Mouse (Mus musculus) stomach, embryonic 16.5 days (tissue): Measurements from ENCODE around the gene Mark3. TPM values are rescaled to one million over a fixed set of nuclear protein-coding genes. Genes with fewer than 3 reads are reported as not detected.

Experiments
- ATAC-seq: fragments of 200-750 bp; cut with Nextera tagmentation; 2 replicates; pipeline ENCODE4 v1.8.0; 2017; ENCODE audit warnings: moderate number of reproducible peaks, moderate TSS enrichment; ENCODE audit not compliant: insufficient read depth, low FRiP score
- H3K27ac ChIP-seq: fragments of 300-500 bp; sonication (generic); 2 replicates; pipeline ENCODE4 v1.5.1; 2014; ENCODE audit warnings: low read length
- H3K27me3 ChIP-seq: fragments of 300-500 bp; sonication (generic); 2 replicates; pipeline ENCODE4 v1.6.1; 2014; ENCODE audit warnings: low read length, control low read depth, mixed read lengths; ENCODE audit not compliant: control insufficient read depth, insufficient read depth
- H3K36me3 ChIP-seq: fragments of 300-500 bp; sonication (generic); 2 replicates; pipeline ENCODE4 v1.6.1; 2014; ENCODE audit warnings: low read length; ENCODE audit not compliant: control insufficient read depth, insufficient read depth
- H3K4me1 ChIP-seq: fragments of 300-500 bp; sonication (generic); 2 replicates; pipeline ENCODE4 v1.6.1; 2014; ENCODE audit warnings: low read length, control low read depth, mixed read lengths; ENCODE audit not compliant: control insufficient read depth, insufficient read depth
- H3K4me2 ChIP-seq: fragments of 300-500 bp; sonication (generic); 2 replicates; pipeline ENCODE4 v1.6.1; 2014; ENCODE audit warnings: low read depth, low read length, mixed read lengths
- H3K4me3 ChIP-seq: fragments of 300-500 bp; sonication (generic); replicated peaks from 2 replicates; pipeline ENCODE4 v1.5.1; 2014; ENCODE audit warnings: mild to moderate bottlenecking, low read length
- H3K9ac ChIP-seq: fragments of 300-500 bp; sonication (generic); 2 replicates; pipeline ENCODE4 v1.6.1; 2014; ENCODE audit warnings: low read length
- H3K9me3 ChIP-seq: fragments of 300-500 bp; sonication (generic); replicated peaks from 2 replicates; pipeline ENCODE4 v1.6.1; 2016; ENCODE audit warnings: low read length, control low read depth; ENCODE audit not compliant: control insufficient read depth
- WGBS: fragments of 180-500 bp; shearing (Covaris S2); extraction: QIAGEN DNeasy Blood & Tissue Kit; methylation state at CpG from one replicate; pipeline ENCODE4 v1.1.7; 2014; 5-methylcytosine and 5-hydroxymethylcytosine counted together
- polyA plus RNA-seq: library from polyadenylated mRNA; unstranded; fragments of >200 nt; fragmentation: Nextera tagmentation; extraction: Ambion mirVana; gene quantifications from 2 replicates; pipeline ENCODE4 v1.2.1, GENCODE M21; 2015

Gene Mark3
- polyA plus RNA-seq, 1 experiment from 2014 or later: 20.1 TPM

DNA sequence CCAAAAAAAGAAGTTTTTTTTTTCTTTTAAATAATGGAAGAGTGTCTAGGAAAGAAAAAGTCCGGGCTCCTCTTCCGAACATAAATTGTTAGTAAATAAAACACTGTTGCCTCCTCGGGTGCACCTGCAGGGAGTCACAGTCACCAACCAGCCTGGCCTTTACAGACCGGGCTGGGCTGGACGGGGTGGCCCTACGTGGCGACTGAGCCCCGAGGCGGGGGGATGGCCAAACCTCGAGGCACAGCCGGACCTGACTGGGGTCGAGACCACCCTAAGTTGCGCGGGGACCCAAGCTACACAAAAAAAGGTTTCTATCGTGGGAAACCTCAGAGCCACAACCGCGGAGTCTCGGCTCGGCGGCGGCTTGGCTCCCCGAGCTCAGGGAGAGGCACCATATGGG is 37.0 kb upstream of the Mark3 start:
- Histone ChIP-seq H3K9ac (peak overlapping the region; percentile 82), H3K4me2 (peak overlapping the region; percentile 69), H3K36me3 (peaks cover 15% of the 10 kb centered on the region; the same call in 1 of the 2 replicates), H3K27me3 (no peaks in the 10 kb centered on the region), H3K4me1 (peaks cover 26% of the 10 kb centered on the region), H3K4me3 (peak overlapping the region; percentile 84), H3K9me3 (no peaks in the 10 kb centered on the region), H3K27ac (peak overlapping the region; percentile 64)
- 0% methylated on average over 22 of the region's 22 CpGs for WGBS
- ATAC-seq: 0 out of 2 replicates have a peak, but pooled peaks have one; percentile 8

DNA sequence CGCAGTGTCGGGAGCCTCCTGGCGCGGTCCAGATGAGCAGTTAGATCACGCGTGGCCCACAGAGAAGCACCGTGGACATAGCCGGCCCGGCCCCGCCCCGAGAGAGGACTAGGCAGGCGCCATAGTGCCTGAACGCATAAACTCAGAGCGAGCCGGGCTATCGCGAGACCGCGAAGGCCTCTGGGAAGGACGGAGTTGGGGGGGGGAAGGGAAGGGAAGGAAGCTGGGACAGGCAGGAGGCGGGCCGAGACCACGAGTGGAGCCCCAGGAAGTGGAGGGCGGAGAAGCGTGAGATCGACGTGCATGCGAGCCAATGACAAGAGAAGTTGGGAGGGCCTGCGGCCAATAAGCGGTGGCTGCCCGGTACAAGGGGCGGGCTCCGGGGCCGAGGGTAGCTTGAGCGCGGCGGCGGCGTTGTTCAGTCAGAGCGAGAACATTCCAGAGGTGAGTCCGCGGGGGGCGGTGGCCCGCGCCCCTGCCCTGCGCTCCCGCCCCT is 36.5 kb upstream of the Mark3 start, which contains the start of gene Eif5:
Gene Eif5, plus strand, starts transcription at position 221 of the 496 bp plus-strand sequence.
- peaks cover 26% of the 10 kb centered on the region for H3K4me1 ChIP-seq
- H3K9me3 ChIP-seq: no peaks in the 10 kb centered on the region
- ATAC-seq: peak; percentile 97
- H3K27me3 ChIP-seq: no peaks in the 10 kb centered on the region
- peaks cover 20% of the 10 kb centered on the region for H3K36me3 ChIP-seq
- whole genome bisulfite sequencing: under 1% methylated on average over 47 of the region's 47 CpGs
- H3K27ac ChIP-seq: peak within 1 kb of the TSS; percentile 97
- peak within 1 kb of the TSS; percentile 84 for H3K4me3 ChIP-seq
- H3K9ac ChIP-seq: peak within 1 kb of the TSS; percentile 98
- H3K4me2 ChIP-seq: peak within 1 kb of the TSS; percentile 69

DNA sequence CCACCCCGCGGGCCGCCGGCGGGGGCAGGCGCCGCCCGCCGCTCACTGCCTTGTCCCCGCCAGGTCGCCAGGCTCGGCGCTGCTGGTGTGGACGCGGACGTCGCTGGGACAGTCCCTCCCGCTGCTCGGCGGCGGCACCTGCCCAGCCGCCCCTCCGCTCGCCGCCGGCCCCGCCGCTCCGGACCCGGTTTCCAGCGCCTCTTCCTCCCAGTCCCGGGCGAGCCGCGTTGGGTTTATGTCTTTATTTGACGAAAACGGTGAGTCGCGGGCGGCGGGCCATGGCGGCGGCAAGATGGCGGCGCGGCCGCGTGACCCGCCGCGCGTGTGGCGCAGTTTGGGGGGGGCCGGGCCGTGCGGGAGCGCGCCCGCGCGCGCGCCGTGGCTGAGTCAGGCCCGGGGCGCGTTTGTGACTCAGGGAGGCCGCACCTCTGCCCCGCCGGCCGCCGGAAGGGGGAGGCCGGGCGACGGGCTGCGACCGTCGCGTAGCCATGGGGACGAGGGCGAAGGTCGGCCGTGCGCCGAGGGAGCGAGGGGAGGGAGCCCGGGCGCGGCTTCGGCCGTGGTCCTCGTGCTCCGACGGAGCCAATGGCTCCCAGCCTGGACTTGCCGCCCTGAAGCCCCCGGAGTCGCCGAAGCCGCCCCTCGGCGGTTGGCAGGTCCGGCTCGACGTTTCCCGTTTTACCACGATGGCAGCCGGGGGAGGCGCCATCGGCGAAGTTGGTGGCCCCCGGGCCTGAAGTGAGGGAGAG is 35.9 kb upstream of the Mark3 start:
- peaks cover 23% of the 10 kb centered on the region for H3K36me3 ChIP-seq
- no peaks in the 10 kb centered on the region for H3K27me3 ChIP-seq
- under 1% methylated on average over 100 of the region's 111 CpGs for WGBS
- H3K4me3 ChIP-seq: peak overlapping the region; percentile 84
- H3K4me1 ChIP-seq: peaks cover 26% of the 10 kb centered on the region
- ATAC-seq: peak; percentile 76
- H3K27ac ChIP-seq: peak overlapping the region; percentile 97
- H3K4me2 ChIP-seq: peak overlapping the region; percentile 58
- no peaks in the 10 kb centered on the region for H3K9me3 ChIP-seq
- H3K9ac ChIP-seq: peak overlapping the region; percentile 98

DNA sequence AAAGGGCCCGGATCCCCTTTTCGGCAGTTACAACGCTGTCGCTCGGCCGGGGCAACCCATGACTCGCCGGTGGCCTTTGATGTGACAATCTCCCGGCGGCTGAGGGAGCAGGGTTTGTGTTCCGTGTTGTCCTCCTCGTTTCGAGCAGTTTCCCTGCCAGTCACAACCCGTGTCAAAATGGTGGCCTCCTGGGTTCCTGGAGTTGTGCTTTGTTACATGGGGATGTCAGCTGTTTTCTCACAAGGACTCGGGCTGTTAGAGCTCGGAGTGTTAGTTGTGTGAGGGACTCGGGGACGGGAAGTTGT is 35.3 kb upstream of the Mark3 start:
- Histone ChIP-seq H3K9ac (peak overlapping the region; percentile 98), H3K4me2 (peak overlapping the region; percentile 58), H3K4me3 (peak overlapping the region; percentile 84), H3K27me3 (no peaks in the 10 kb centered on the region), H3K9me3 (no peaks in the 10 kb centered on the region), H3K36me3 (peaks cover 26% of the 10 kb centered on the region), H3K4me1 (peaks cover 26% of the 10 kb centered on the region), H3K27ac (peak overlapping the region; percentile 97)
- under 1% methylated on average over 18 of the region's 18 CpGs for WGBS
- ATAC-seq: no peak

DNA sequence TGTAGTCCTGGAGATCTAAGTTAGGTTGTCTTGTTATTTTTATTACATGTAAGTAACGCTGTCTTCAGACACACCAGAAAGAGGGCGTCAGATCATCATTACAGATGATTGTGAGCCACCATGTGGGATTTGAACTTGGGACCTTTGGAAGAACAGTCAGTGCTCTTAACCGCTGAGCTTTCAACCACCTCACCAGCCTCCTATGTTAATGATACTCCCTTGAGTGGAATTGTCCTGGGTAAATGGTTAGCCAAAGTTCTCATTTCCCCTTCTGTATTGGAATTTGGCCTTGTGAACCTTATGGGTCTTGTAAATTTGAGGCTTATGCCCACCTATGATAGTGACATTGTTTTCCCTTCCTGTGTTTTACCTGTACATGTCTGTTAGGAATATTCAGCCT is 27.3 kb upstream of the Mark3 start:
- H3K36me3 ChIP-seq: peaks cover 26% of the 10 kb centered on the region
- no peaks in the 10 kb centered on the region for H3K4me1 ChIP-seq
- no peaks in the 10 kb centered on the region for H3K9me3 ChIP-seq
- ATAC-seq: no peak
- no peak overlapping the region for H3K9ac ChIP-seq
- no peak overlapping the region for H3K4me2 ChIP-seq
- no peaks in the 10 kb centered on the region for H3K27me3 ChIP-seq
- 86% methylated on average over 3 of the region's 3 CpGs for WGBS
- no peak overlapping the region for H3K27ac ChIP-seq
- H3K4me3 ChIP-seq: no peak overlapping the region

DNA sequence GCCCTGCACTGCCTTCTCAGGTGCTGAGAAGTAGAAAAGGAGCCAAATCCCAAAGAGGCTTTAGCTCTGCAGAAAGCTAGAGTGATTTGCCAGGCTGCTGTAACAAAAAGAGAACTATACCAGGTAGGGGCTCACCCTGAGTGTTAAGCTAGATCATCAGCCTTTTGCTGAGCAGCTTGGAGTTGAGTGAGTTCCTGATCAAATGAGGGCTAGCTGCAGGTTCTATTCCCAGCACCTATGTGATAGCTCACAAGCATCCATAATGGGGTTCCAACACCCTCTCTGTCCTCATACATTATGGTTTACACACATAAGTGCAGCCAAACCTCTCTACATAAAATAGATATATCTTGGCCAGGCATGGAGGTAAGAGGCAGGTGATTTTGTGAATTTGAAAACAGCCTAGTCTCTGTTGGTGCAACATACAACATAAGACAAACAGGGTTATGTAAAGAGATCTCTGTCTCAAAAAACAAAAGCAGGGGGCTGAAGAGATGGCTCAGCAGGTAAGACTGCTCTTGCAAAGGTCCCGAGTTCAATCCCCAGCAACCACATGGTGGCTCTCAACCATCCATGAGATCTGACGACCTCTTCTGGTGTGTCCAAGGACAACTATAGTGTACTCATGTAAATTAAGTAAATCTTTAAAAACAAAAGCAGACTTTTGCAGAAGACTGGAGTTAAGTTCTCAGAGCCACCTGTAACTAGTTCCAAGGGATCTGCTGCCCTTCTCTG is 25.6 kb upstream of the Mark3 start:
- Histone ChIP-seq H3K36me3 (peaks cover 14% of the 10 kb centered on the region; the same call in 1 of the 2 replicates), H3K9ac (no peak overlapping the region), H3K4me3 (no peak overlapping the region), H3K27me3 (no peaks in the 10 kb centered on the region), H3K4me2 (no peak overlapping the region), H3K9me3 (no peaks in the 10 kb centered on the region), H3K4me1 (no peaks in the 10 kb centered on the region), H3K27ac (no peak overlapping the region)
- 59% methylated on average over 2 of the region's 2 CpGs for WGBS
- no peak for ATAC-seq

DNA sequence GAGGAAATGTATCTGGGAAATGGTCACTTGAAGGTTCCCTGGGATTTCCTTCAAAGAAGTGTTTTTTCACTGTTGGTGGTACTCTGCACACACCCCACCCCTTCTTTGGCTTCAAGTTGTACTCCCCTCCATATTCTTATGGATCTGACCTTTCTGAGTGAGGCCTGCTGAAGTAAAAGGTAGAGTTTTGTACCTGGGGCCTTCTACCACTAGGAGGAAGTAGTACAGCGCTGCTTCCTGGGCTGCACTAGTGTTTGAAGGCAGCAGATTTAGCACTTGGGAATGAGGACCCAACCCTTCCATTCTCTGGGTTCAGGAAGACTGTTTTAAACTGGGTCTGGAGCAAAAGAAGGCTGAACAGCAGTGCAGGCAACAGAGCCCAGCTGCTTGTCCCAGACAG is 23.6 kb upstream of the Mark3 start:
- no peak for ATAC-seq
- Histone ChIP-seq H3K27ac (no peak overlapping the region), H3K9ac (no peak overlapping the region), H3K27me3 (no peaks in the 10 kb centered on the region), H3K36me3 (peaks cover 10% of the 10 kb centered on the region; the same call in 1 of the 2 replicates), H3K9me3 (no peaks in the 10 kb centered on the region), H3K4me3 (no peak overlapping the region), H3K4me1 (no peaks in the 10 kb centered on the region), H3K4me2 (no peak overlapping the region)
- 61% methylated on average over 1 of the region's 1 CpGs for WGBS

DNA sequence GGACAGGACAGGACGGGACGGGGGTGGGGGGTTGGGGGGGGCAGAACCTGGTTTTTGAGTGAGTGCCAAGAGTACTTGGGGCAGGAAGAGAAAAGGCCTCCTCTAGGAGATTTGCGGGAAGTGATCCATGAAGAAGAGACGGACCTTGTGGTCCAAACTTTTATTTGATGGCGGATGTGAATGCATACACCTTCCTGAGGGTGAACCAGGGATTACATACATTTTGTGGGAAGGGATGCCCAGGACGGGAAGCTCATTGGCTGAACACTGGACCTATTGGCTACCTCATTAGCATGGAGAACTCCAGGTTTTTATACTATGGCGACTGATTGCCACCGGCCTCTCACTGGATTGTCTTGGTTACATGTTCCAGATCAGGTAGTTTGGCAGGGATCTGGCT is 22.0 kb upstream of the Mark3 start:
- Histone ChIP-seq H3K4me3 (no peak overlapping the region), H3K4me1 (no peaks in the 10 kb centered on the region), H3K27ac (no peak overlapping the region), H3K4me2 (no peak overlapping the region), H3K36me3 (peaks cover 3% of the 10 kb centered on the region; the same call in 1 of the 2 replicates), H3K9ac (no peak overlapping the region), H3K9me3 (no peaks in the 10 kb centered on the region), H3K27me3 (no peaks in the 10 kb centered on the region)
- 65% methylated on average over 8 of the region's 8 CpGs for WGBS
- ATAC-seq: no peak

DNA sequence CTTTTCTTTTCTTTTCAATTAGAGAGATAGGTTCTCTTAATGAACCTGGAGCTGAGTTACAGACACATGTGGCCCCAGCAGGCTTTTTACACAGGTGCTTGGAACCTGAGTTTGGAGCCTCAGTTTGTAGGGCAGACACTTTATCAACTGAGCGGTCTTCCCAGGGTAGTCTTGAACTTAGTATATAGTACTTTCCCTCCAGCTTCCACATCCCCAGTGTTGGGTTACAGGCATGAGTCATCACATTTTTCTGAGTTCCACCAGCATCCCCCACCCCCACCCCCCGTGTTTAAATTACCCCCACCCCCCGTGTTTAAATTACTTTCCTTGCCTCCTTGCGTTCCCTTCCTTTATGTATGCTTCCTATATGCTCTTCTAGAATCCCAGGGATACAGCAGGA is 19.0 kb upstream of the Mark3 start:
- Histone ChIP-seq H3K27ac (no peak overlapping the region), H3K9me3 (no peaks in the 10 kb centered on the region), H3K27me3 (no peaks in the 10 kb centered on the region), H3K9ac (no peak overlapping the region), H3K36me3 (no peaks in the 10 kb centered on the region), H3K4me1 (0 out of 2 replicates have a peak, but pooled peaks cover 3% of the 10 kb centered on the region), H3K4me2 (no peak overlapping the region), H3K4me3 (no peak overlapping the region)
- 50% methylated on average over 4 of the region's 4 CpGs for WGBS
- no peak for ATAC-seq
